Mouse (Mus musculus) activated CD4-positive, CD25-positive, alpha-beta regulatory T cell, adult 9 weeks (primary cell): ENCODE data around the gene Svs2. TPM values are rescaled to one million over a fixed set of nuclear protein-coding genes. Genes with fewer than 3 reads are reported as not detected.

Experiments used
- polyA plus RNA-seq: library from polyadenylated mRNA; unstranded; fragments of 100-300 nt; shearing (Covaris generic); gene quantifications from one replicate; pipeline ENCODE4 v1.2.1, GENCODE M21; 2017

Gene Svs2
- polyA plus RNA-seq: not detected

DNA sequence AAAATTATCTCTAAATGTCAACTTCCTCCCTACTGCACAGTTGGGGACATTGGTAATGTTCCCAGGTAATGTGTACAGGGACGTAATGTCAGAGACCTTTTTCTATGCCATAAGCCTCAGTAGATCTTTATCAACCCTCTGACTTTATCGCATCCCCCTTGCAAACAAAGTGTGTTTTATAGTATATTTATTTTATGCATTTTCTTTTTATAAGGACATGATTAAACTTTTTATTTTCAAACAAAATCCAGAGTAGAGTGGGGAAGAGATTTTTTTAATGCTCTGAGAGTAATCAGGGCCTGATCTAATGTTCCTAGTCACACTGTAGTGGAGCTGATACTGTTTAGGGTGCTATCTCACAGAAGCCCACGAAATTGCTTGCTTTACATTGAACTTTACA, at the start of gene Svs2:
Gene Svs2 (minus strand): TSS at position 101 of the 400 bp plus-strand sequence.

DNA sequence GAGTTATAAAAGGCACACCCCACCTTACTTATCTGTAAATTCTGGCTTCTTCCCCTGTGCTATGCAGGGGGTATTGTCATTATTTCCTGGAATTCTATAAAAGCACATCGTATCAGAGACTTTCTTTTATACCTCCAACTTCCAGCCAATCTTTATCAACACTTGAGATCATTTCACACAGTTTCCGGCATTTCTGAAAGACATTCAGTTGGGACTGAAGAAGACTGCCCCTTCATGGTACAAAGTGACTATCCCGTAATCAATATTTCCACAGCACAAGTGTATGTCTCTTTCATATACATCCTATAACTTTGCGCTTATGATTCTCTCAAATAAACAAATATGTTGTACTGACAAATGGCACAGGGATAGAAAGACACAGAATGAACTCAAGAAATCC, 40.1 kb upstream of the Svs2 start, which contains the start of gene Svs4:
Gene Svs4 (minus strand): TSS at position 101 of the 400 bp plus-strand sequence.

DNA sequence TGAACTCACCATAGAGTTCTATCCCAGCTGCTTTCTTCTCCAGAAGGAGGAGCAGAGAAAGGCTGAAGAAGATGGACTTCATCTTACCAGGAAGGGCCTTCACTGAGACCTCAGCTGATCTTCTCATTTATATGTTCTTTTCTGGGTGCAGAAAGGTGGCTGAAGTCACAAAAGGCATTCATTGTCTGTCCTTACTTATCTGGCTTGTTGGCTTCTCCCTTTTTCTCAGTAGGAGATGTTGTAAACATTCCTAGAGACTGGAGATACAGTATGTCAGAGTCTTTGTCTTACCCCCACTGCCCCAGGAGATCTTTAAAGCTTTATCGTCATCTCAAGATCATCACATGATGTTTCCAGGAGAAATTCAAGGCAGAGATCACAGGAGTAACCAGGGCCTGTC, 18.3 kb upstream of the Svs2 start, which contains the start of gene Svs3b:
Gene Svs3b (minus strand): TSS at position 101 of the 400 bp plus-strand sequence.

DNA sequence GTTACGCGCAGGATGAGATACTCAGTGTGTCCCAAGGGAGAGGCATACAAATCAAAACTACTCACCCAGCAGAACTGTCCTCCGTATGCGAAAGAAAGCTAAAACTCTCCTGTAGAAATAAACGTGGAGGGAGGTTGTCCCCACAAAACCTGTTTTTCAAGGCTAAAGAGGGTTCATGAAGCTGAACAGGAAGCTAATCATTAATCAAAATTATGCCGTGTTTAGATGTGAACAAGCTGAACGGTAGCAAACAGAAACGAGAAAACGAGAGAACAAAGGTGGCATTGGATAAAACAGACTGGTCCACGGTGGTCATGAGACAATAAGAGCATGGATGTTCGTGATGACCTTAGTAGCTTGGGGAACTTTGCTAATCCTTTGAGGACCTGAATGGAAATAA, 16.7 kb downstream of the Svs2 start, which contains the start of gene Wfdc15b:
Gene Wfdc15b (minus strand): TSS at position 139 of the 400 bp plus-strand sequence.

DNA sequence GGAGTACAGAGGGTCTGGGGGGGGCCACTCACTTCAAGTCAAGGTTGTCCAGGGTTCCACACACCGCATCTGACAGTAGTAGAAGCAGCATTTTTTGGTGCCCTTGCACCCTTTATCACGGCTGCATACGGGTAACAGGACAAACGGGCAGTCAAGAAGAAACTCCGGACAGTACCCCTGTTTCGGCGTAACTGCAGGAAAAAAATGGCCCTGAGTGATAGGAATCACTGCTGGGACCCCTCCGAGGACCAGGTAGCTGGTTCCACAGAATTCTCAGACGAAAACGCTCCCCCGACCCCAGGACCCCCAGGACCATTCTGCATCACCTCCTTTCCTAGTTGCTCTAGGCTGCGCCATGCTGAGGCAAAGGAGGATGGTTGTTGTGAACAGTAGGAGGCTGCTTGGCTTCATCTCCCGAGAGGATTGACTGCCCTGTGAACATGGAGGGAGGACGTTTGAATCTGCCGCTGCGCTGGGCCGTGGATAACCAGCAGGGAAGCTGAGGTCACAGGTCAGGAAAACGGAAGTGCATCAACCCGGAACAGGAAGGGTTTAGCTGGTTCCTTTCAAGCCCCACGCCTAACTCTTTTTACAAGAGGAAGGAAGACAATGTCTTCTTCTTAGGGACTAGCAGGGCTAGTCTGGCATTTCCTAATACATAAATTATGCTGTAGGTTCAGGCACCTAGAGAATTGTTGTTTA, 38.5 kb downstream of the Svs2 start, which contains the start of gene Wfdc15a:
Gene Wfdc15a (minus strand): TSS at position 505 of the 702 bp plus-strand sequence.

DNA sequence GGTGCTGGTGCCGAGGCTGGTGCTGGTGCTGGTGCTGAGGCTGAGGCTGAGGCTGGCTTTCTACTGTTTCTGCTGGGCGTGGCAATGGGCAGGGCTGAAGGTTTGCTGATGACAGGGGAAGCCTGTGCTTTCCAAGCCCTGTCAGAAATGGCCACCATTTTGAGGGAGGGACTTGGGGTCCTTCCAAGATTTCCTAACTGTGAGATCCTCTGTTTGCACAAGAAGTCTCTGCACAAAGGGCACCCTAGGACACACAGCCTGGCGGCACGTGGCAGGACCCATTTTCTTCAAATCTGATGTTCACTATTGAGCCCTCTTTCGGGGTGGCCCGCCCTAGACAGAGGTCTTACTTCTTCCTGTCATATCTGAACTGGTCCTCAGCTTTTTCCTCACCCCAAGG, 47.7 kb downstream of the Svs2 start, which contains the start of gene Wfdc12:
Gene Wfdc12 (minus strand): TSS at position 33 of the 400 bp plus-strand sequence.

Other genes with a start within 250 kb of the Svs2 start
- 89.5 TPM for gene Ywhab, start 243.5 kb downstream of the Svs2 start, polyA plus RNA-seq
- 4.6 TPM for gene Pabpc1l, start 213.0 kb downstream of the Svs2 start, polyA plus RNA-seq
- gene Stk4, start 168.1 kb downstream of the Svs2 start, polyA plus RNA-seq: 309 TPM
- 147 TPM for gene Tomm34, start 167.3 kb downstream of the Svs2 start, polyA plus RNA-seq
- not detected for gene Kcns1, start 67.4 kb downstream of the Svs2 start, polyA plus RNA-seq
- not detected for gene Wfdc5, start 55.7 kb downstream of the Svs2 start, polyA plus RNA-seq
- gene Wfdc12, start 47.9 kb downstream of the Svs2 start, polyA plus RNA-seq: not detected
- gene Wfdc15a, start 38.3 kb downstream of the Svs2 start, polyA plus RNA-seq: not detected
- not detected for gene Wfdc15b, start 16.8 kb downstream of the Svs2 start, polyA plus RNA-seq
- not detected for gene Svs3b, start 18.2 kb upstream of the Svs2 start, polyA plus RNA-seq
- gene Svs4, start 40.0 kb upstream of the Svs2 start, polyA plus RNA-seq: not detected
- gene Svs3a, start 50.8 kb upstream of the Svs2 start, polyA plus RNA-seq: not detected
- not detected for gene Svs6, start 78.3 kb upstream of the Svs2 start, polyA plus RNA-seq
- gene Svs5, start 94.3 kb upstream of the Svs2 start, polyA plus RNA-seq: not detected
- 5.0 TPM for gene Slpi, start 150.6 kb upstream of the Svs2 start, polyA plus RNA-seq
- gene Rbpjl, start 164.7 kb upstream of the Svs2 start, polyA plus RNA-seq: not detected
- gene Matn4, start 166.7 kb upstream of the Svs2 start, polyA plus RNA-seq: not detected
- 36.4 TPM for gene Sdc4, start 205.4 kb upstream of the Svs2 start, polyA plus RNA-seq
- gene Sys1, start 218.5 kb upstream of the Svs2 start, polyA plus RNA-seq: 23.4 TPM
- 2.2 TPM for gene Gm20458, start 222.5 kb upstream of the Svs2 start, polyA plus RNA-seq
- 0.31 TPM for gene Trp53tg5, start 235.3 kb upstream of the Svs2 start, polyA plus RNA-seq
- 5.9 TPM for gene Dbndd2, start 247.6 kb upstream of the Svs2 start, polyA plus RNA-seq